Mouse (Mus musculus): ENCODE results near the gene Tor1b. TPM values are rescaled to one million over a fixed set of nuclear protein-coding genes. Genes with fewer than 3 reads are reported as not detected.
A peak's percentile ranks its signal among the peaks of the same experiment; 100 is the strongest.
"Not testable (repeated sequence)": the region's sequence is repeated elsewhere in the genome, so short reads cannot be mapped to it uniquely, and the experiment has no call there.

Gene Tor1b
- polyA plus RNA-seq, 1 experiment from 2014 or later: 22.4 TPM

DNA sequence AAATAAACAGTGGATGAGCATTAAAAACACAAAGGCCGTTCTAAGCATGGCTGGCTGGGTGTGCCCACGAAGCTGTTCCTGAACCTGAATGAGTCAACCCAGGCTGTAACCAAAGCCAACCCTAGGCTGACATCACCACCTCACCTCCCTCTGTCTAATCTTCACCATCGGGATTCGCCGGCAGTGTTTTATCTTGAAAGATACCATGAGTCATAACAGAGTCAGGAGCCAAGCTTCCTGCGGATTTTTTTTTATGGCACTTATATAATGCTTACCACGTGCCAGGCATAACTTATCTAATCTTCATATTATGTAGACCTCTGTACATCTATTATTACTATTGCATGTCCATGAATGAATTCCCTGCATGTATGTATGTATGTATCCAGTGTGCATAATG lies 32.5 kb upstream of the Tor1b start:
- Histone ChIP-seq H3K36me3 (no peaks in the 10 kb centered on the region), H3K9me3 (replicated peaks) (no peaks in the 10 kb centered on the region), H3K4me1 (peaks cover 20% of the 10 kb centered on the region), H3K27ac (replicated peaks) (no peak overlapping the region), H3K27me3 (ENCODE audit: low read depth, poor library complexity, severe bottlenecking) (0 out of 2 replicates have a peak, but pooled peaks cover 6% of the 10 kb centered on the region), H3K4me3 (no peak overlapping the region)
- WGBS: 90% methylated on average over 7 of the region's 7 CpGs
- DNase-seq (ENCODE audit: low spot score): no peak

- Histone ChIP-seq H3K4me1 (peaks cover 11% of the 10 kb centered on the region), H3K36me3 (no peaks in the 10 kb centered on the region), H3K27ac (replicated peaks) (no peak overlapping the region), H3K4me3 (no peak overlapping the region), H3K27me3 (ENCODE audit: low read depth, poor library complexity, severe bottlenecking) (no peaks in the 10 kb centered on the region), H3K9me3 (replicated peaks) (no peaks in the 10 kb centered on the region)
- DNase-seq (ENCODE audit: low spot score): no peak
- 77% methylated on average over 3 of the region's 3 CpGs for WGBS
These were observed 29.7 kb upstream of the Tor1b start for GRCm38 (mm10) chr2:30923099-30923498.

GRCm38 (mm10) chr2:30925181-30925580 lies 27.6 kb upstream of the Tor1b start:
- no peaks in the 10 kb centered on the region for H3K36me3 ChIP-seq

DNA sequence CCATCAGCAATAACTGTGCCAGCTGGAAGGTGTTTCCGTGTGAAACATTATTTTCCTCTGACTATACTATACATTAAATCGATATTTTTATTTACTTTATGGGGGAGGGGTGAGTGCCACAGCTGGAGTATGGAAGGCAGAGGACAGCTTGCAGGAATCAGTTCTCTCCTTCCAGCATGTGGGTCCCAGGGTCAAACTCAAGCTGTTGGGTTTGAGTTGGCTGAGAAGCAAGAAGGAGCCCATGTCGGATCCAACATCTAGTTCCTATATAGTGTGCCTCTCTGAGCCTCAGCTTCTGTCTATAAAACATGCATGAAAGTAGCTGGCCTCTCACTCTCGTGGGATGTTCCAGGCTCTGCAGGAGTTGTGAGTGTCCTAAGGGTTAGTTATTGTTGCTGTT lies 26.4 kb upstream of the Tor1b start:
- H3K27me3 ChIP-seq (ENCODE audit: low read depth, poor library complexity, severe bottlenecking): no peaks in the 10 kb centered on the region

More at GRCm38 (mm10) chr2:30925181-30925580, 27.6 kb upstream of the Tor1b start:
- Histone ChIP-seq H3K27me3 (ENCODE audit: low read depth, poor library complexity, severe bottlenecking) (no peaks in the 10 kb centered on the region), H3K9me3 (replicated peaks) (no peaks in the 10 kb centered on the region), H3K4me3 (no peak overlapping the region), H3K27ac (replicated peaks) (no peak overlapping the region), H3K4me1 (peaks cover 17% of the 10 kb centered on the region)
- WGBS: 90% methylated on average over 4 of the region's 4 CpGs
- DNase-seq (ENCODE audit: low spot score): no peak

DNA sequence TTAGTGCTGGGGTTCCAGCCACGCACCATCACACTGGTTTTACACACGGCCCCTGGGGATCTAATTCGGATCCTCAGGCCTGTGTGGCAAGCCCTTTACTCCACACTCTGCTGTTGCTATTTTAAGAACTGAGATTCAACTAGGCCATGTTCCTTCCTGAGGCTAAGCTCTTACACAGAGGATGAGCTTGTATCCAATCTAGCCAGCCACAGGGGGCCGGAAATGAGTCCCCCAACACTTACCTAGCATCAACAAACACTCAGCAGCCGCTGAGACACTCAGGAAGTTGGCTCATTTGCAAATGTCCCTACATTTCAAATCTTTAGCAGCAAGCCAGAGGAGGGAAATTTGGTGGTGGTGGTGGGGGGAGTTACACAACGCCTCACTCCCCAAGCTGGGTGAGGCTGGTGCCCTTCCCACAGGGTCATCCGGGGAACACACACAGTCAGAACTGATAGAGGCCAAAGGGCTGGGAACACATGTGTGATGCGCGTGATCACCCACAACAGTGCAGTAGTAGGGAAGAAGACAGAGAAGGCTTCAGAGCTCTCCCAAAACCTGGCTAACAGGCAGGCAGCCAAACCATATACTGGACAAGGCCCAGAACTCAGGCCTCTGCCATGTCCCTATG lies 25.5 kb upstream of the Tor1b start:
- Histone ChIP-seq H3K36me3 (no peaks in the 10 kb centered on the region), H3K27ac (replicated peaks) (peak overlapping the region; percentile 55; the same call in 1 of the 2 replicates), H3K9me3 (replicated peaks) (no peaks in the 10 kb centered on the region), H3K4me3 (no peak overlapping the region), H3K4me1 (peaks cover 17% of the 10 kb centered on the region), H3K27me3 (ENCODE audit: low read depth, poor library complexity, severe bottlenecking) (no peaks in the 10 kb centered on the region)
- WGBS: 70% methylated on average over 9 of the region's 9 CpGs
- DNase-seq (ENCODE audit: low spot score): peak; percentile 26

More for the DNA sequence above, 26.4 kb upstream of the Tor1b start:
- DNase-seq (ENCODE audit: low spot score): no peak
- H3K36me3 ChIP-seq: no peaks in the 10 kb centered on the region
- no peak overlapping the region for H3K4me3 ChIP-seq
- no peaks in the 10 kb centered on the region for H3K9me3 ChIP-seq (replicated peaks)
- 76% methylated on average over 4 of the region's 4 CpGs for WGBS
- H3K4me1 ChIP-seq: peaks cover 17% of the 10 kb centered on the region
- H3K27ac ChIP-seq (replicated peaks): no peak overlapping the region

GRCm38 (mm10) chr2:30927844-30928628 lies 24.7 kb upstream of the Tor1b start:
- Histone ChIP-seq H3K27me3 (ENCODE audit: low read depth, poor library complexity, severe bottlenecking) (no peaks in the 10 kb centered on the region), H3K4me1 (peaks cover 19% of the 10 kb centered on the region), H3K36me3 (no peaks in the 10 kb centered on the region), H3K27ac (replicated peaks) (no peak overlapping the region), H3K9me3 (replicated peaks) (no peaks in the 10 kb centered on the region), H3K4me3 (no peak overlapping the region)
- DNase-seq (ENCODE audit: low spot score): peak; percentile 83
- WGBS: 23% methylated on average over 14 of the region's 14 CpGs

- Histone ChIP-seq H3K4me3 (peak overlapping the region; percentile 44), H3K36me3 (no peaks in the 10 kb centered on the region), H3K27ac (replicated peaks) (0 out of 2 replicates have a peak overlapping the region, but pooled peaks have one; percentile 29), H3K4me1 (peaks cover 25% of the 10 kb centered on the region), H3K9me3 (replicated peaks) (no peaks in the 10 kb centered on the region), H3K27me3 (ENCODE audit: low read depth, poor library complexity, severe bottlenecking) (no peaks in the 10 kb centered on the region)
- no peak for DNase-seq (ENCODE audit: low spot score)
- 34% methylated on average over 12 of the region's 12 CpGs for WGBS
These were observed 23.8 kb upstream of the Tor1b start for GRCm38 (mm10) chr2:30928893-30929482.

DNA sequence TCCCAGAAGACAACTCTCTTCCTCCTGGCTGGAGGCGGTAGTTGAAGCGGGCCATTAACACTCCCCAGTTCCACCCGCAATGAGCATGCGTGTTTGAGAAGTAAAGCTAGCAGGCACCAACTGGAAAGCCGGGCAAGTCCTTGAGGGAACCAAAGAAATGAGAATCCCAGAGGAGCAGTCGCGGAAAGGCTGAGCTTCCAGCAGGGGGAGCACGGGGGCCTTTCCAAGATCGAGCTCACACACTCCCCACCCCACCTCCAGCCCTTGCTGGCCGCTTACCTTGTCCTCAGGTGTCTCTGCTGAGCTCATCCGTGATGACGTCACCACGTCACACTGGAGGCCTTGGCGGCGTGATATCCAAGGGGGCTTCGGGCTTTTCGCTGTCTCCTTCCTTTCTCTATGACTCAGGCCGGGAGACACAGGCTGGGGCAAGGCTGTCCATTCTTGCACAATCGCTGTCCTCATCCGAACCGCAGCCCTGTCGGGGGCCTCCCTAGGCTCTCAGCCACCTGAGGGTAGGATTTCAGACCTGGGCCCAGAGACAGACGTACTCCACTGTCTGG lies 23.2 kb upstream of the Tor1b start, which contains the start of gene Ptges:
Ptges (minus strand) TSS at position 381 of the 563 bp plus-strand sequence.
- H3K36me3 ChIP-seq: no peaks in the 10 kb centered on the region
- no peaks in the 10 kb centered on the region for H3K27me3 ChIP-seq (ENCODE audit: low read depth, poor library complexity, severe bottlenecking)
- no peaks in the 10 kb centered on the region for H3K9me3 ChIP-seq (replicated peaks)
- peak; percentile 69 for DNase-seq (ENCODE audit: low spot score)
- peak within 1 kb of the TSS; percentile 44 for H3K4me3 ChIP-seq
- H3K4me1 ChIP-seq: peaks cover 25% of the 10 kb centered on the region
- 4% methylated on average over 23 of the region's 23 CpGs for WGBS
- H3K27ac ChIP-seq (replicated peaks): 0 out of 2 replicates have a peak within 1 kb of the TSS, but pooled peaks have one; percentile 29

DNA sequence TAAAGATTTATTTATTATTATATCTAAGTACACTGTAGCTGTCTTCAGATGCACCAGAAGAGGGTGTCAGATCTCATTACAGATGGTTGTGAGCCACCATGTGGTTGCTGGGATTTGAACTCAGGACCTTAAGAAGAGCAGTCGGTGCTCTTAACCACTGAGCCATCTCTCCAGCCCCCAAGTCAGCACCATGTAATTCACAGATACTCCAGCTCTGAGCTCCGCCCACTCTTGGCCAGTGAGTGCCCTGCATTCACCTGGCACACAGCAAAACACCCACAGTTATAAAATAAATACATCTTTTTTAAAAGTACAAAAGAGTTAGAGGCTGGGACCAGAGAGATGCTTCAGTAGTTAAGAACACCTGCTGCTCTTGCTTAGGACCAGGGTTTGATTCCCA lies 21.9 kb upstream of the Tor1b start:
- H3K36me3 ChIP-seq; DNase-seq (ENCODE audit: low spot score); H3K9me3 ChIP-seq (replicated peaks); H3K4me3 ChIP-seq; H3K27me3 ChIP-seq (ENCODE audit: low read depth, poor library complexity, severe bottlenecking); H3K27ac ChIP-seq (replicated peaks): not testable (repeated sequence)
- H3K4me1 ChIP-seq: peaks cover 25% of the 10 kb centered on the region
- 87% methylated on average over 2 of the region's 2 CpGs for WGBS

DNA sequence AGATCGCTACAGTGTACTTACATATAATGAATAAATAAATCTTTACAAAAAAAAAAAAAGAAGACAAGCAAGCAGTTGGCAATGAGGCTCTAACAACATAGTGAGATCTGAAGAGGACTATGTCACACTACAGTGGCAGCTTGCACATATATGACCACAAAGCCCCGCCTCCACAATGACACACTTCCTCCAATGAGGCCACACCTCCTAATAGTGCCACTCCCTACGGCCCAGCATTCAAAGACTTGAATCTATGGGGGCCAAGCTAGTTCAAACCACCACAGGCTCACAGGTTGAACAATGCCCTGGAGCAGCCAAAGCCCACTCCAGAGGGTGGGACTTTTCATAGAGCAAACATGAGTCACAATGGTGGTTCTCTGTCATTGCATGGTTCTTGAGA lies 20.8 kb upstream of the Tor1b start:
- no peaks in the 10 kb centered on the region for H3K27me3 ChIP-seq (ENCODE audit: low read depth, poor library complexity, severe bottlenecking)
- H3K4me1 ChIP-seq: peaks cover 25% of the 10 kb centered on the region
- H3K36me3 ChIP-seq: no peaks in the 10 kb centered on the region
- no peaks in the 10 kb centered on the region for H3K9me3 ChIP-seq (replicated peaks)
- WGBS: 88% methylated on average over 3 of the region's 3 CpGs
- H3K27ac ChIP-seq (replicated peaks): no peak overlapping the region
- no peak overlapping the region for H3K4me3 ChIP-seq
- DNase-seq (ENCODE audit: low spot score): no peak

DNA sequence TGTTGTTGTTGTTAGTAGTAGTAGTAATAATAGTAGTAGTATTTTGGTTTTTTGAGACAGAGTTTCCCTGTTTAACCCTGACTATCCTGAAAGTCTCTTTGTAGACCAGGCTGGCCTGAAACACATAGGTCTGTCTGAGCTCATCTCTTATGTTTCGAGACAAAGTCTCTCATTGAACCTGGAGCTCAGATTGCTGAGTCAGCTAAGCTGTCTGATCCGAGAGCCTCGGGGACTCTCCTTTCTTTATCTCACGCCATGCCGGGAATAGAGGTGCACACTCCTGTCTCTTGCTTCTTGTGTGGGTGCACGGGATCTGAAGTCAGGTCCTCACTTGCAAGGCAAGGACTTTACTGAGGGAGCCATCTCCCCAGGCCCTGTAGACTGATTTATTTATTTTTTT lies 19.7 kb upstream of the Tor1b start:
- no peak overlapping the region for H3K27ac ChIP-seq (replicated peaks)
- no peaks in the 10 kb centered on the region for H3K9me3 ChIP-seq (replicated peaks)
- 76% methylated on average over 6 of the region's 6 CpGs for WGBS
- H3K4me3 ChIP-seq: no peak overlapping the region
- DNase-seq (ENCODE audit: low spot score): no peak
- no peaks in the 10 kb centered on the region for H3K36me3 ChIP-seq
- H3K27me3 ChIP-seq (ENCODE audit: low read depth, poor library complexity, severe bottlenecking): no peaks in the 10 kb centered on the region
- H3K4me1 ChIP-seq: peaks cover 25% of the 10 kb centered on the region

GRCm38 (mm10) chr2:30933917-30934450 lies 18.8 kb upstream of the Tor1b start:
- H3K36me3 ChIP-seq: no peaks in the 10 kb centered on the region
- no peak overlapping the region for H3K27ac ChIP-seq (replicated peaks)
- H3K4me1 ChIP-seq: peaks cover 17% of the 10 kb centered on the region
- WGBS: 26% methylated on average over 7 of the region's 7 CpGs
- no peak overlapping the region for H3K4me3 ChIP-seq
- peak; percentile 79 for DNase-seq (ENCODE audit: low spot score)
- H3K27me3 ChIP-seq (ENCODE audit: low read depth, poor library complexity, severe bottlenecking): no peaks in the 10 kb centered on the region
- H3K9me3 ChIP-seq (replicated peaks): no peaks in the 10 kb centered on the region

Data from midbrain, embryonic 10.5 days (tissue).